Mouse (Mus musculus) B cell, adult (primary cell): Measurements from ENCODE around the gene Tmem107. TPM values are rescaled to one million over a fixed set of nuclear protein-coding genes. Genes with fewer than 3 reads are reported as not detected.

Experiments
- total RNA-seq: library from RNA; stranded (reverse); gene quantifications from 4 replicates; pipeline ENCODE4 v1.2.4, GENCODE M21; 2023; ENCODE audit not compliant: inconsistent age

The Tmem107 gene
- 1.8 to 7.1 TPM (median 3.8 TPM) in 4 replicates for total RNA-seq

DNA sequence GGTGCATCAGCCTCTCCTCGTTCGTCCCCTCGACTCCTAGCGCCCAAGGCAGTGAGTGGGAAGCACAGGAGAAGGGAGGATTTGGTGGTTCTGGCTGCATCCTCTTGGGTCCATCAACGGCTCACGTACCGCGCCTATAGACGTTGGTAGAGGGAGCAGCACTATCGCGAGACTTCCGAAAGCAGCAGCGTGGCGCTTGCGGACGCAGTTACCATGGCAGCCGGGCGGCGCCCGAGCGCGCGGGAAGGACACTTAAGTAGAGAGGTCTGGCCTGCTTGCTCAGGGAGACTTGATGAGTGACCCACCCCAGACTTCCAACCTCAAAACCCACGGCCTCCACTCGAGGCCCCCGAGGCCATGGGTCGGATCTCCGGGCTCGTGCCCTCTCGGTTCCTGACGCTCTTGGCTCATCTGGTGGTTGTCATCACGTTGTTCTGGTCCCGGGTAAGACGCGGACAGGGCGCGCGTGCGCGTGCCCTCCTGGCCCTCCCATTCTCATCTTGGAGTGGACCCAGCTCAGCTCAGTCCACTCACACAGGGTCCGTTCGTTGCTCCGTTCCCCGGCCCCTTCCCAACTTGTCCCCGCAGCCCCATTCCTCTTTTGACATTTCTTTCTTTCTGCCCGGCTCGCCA is at the start of gene Tmem107:
Gene Tmem107, plus strand, starts transcription at position 217 of the 633 bp plus-strand sequence.

DNA sequence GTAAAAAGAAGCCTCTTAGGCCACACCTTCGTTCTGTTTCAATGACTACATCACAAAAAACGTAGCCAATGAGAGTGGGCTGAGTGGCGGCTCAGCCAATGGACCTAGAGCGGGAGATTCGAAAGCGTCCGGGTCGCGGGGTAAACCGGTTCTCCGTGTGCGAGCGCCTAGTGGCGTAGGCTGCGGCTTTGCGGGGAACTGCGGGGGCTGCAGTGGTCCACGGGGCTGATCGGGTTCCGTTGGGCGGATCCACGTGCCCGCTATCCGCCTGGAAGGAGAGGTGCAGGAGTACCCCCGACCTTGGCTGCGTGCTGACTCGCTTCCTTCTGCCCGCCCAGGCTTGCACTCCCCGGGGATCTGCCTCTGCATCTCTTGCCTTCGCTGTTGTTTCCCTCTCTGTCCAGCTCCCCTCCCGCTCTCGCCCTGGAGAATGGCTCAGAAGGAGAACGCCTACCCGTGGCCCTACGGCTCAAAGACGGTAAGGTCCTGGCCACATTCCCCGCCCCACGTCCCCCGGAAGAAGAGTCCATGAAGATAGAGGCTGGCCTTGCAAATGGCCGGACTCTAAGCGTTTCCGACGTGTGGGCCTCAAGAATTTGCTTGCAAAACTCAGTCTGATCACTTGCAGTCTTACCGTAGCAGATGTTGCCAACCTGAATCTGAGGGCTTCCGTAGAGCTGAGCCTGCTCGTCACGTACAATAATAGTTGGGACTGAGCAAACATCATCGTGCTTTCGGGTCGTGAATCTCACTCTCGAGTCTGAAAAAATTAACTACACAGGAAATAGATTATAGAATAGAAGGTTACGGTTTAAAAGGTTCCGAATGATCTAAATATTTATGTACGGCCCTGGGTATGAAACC is 24.8 kb upstream of the Tmem107 start, which contains the start of gene Aurkb:
Gene Aurkb, plus strand, starts transcription at position 117 of the 864 bp plus-strand sequence.

GRCm38 (mm10) chr11:69059357-69059974 is 11.1 kb upstream of the Tmem107 start, which contains the start of gene Borcs6:
Gene Borcs6 (plus strand): TSS chr11:69059717.

GRCm38 (mm10) chr11:69088103-69088855 is 17.7 kb downstream of the Tmem107 start, which contains the start of gene Vamp2:
Gene Vamp2 (plus strand): TSS chr11:69088490.

GRCm38 (mm10) chr11:69094697-69095429 is 24.3 kb downstream of the Tmem107 start, which contains the start of gene Per1:
Gene Per1 (plus strand): TSS chr11:69095217.

GRCm38 (mm10) chr11:69120221-69121000 is 49.8 kb downstream of the Tmem107 start, which contains the start of gene Hes7:
Gene Hes7 (plus strand): TSS chr11:69120404.

DNA sequence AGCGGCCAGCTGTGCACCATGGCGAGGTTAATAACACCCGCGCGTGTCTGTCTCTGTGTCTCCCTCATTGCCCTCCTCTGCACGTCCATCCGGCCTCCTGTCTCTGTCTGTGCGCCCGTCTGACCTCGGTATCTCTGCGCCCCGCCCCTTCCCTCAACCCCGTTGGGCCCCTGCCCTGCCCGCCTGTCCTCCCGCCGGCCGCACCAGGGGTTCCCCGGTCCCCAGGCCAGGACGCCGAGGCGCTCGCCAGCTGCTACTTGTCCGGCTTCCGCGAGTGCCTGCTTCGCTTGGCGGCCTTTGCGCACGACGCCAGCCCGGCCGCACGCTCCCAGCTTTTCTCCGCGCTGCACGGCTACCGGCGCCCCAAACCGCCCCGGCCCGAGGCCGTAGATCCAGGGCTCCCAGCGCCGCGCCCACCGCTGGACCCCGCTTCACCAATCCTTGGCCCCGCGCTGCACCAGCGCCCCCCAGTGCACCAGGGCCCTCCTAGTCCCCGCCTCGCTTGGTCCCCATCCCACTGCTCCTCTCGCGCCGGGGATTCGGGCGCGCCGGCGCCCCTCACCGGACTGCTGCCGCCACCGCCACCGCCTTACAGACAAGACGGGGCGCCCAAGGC is 51.8 kb downstream of the Tmem107 start, which contains the start of gene 9130213A22Rik:
Gene 9130213A22Rik, minus strand, starts transcription at position 254 of the 616 bp plus-strand sequence.

Other genes with a start within 250 kb of the Tmem107 start
- gene Ndel1, start 198.9 kb upstream of the Tmem107 start, total RNA-seq, result 58.5 to 71.2 TPM (median 62.1 TPM) in 4 replicates
- not detected in 4 replicates for gene Rnf222, start 182.3 kb upstream of the Tmem107 start, total RNA-seq
- 2,360 to 2,533 TPM (median 2,439 TPM) in 4 replicates for gene Rpl26, start 169.2 kb upstream of the Tmem107 start, total RNA-seq
- not detected in 4 replicates for gene Odf4, start 143.7 kb upstream of the Tmem107 start, total RNA-seq
- gene Arhgef15, start 113.3 kb upstream of the Tmem107 start, total RNA-seq, result 0.24 TPM in 1 of 4 replicates, not detected in the others
- gene Slc25a35, start 102.7 kb upstream of the Tmem107 start, total RNA-seq, result 2.7 to 3.4 TPM (median 3.0 TPM) in 4 replicates
- 4.7 to 8.4 TPM (median 5.1 TPM) in 4 replicates for gene Rangrf, start 95.6 kb upstream of the Tmem107 start, total RNA-seq
- gene Pfas, start 62.3 kb upstream of the Tmem107 start, total RNA-seq, result 25.1 to 32.7 TPM (median 28.2 TPM) in 4 replicates
- 29.0 to 40.3 TPM (median 30.0 TPM) in 4 replicates for gene Ctc1, start 54.9 kb upstream of the Tmem107 start, total RNA-seq
- 5.5 to 9.8 TPM (median 7.8 TPM) in 4 replicates for gene Aurkb, start 25.2 kb upstream of the Tmem107 start, total RNA-seq
- 19.5 to 20.7 TPM (median 19.9 TPM) in 4 replicates for gene Borcs6, start 11.1 kb upstream of the Tmem107 start, total RNA-seq
- gene Vamp2, start 17.7 kb downstream of the Tmem107 start, total RNA-seq, result 434 to 532 TPM (median 515 TPM) in 4 replicates
- 798 to 901 TPM (median 848 TPM) in 4 replicates for gene Per1, start 24.4 kb downstream of the Tmem107 start, total RNA-seq
- 0.27 to 0.48 TPM in 2 of 4 replicates, not detected in the others for gene Hes7, start 49.6 kb downstream of the Tmem107 start, total RNA-seq
- gene 9130213A22Rik, start 51.8 kb downstream of the Tmem107 start, total RNA-seq, result 0.35 TPM in 1 of 4 replicates, not detected in the others
- gene Aloxe3, start 55.1 kb downstream of the Tmem107 start, total RNA-seq, result 1.3 to 2.1 TPM (median 1.4 TPM) in 4 replicates
- gene Alox12b, start 86.2 kb downstream of the Tmem107 start, total RNA-seq, result not detected in 4 replicates
- not detected in 4 replicates for gene Alox8, start 127.0 kb downstream of the Tmem107 start, total RNA-seq
- not detected in 4 replicates for gene Gucy2e, start 166.2 kb downstream of the Tmem107 start, total RNA-seq